Mouse (Mus musculus) erythroblast, embryonic 14.5 days (primary cell): Measurements from ENCODE around the gene Stat2.

Source experiments
- GATA1 ChIP-seq: IDR thresholded peaks from 2 replicates; pipeline ENCODE4 v1.6.1; 2012; ENCODE audit warnings: low read length, inconsistent platforms, mixed read lengths
- TAL1 ChIP-seq: IDR thresholded peaks from 3 replicates; pipeline ENCODE4 v1.6.1; 2012; ENCODE audit warnings: low read length, inconsistent platforms, mixed read lengths

DNA sequence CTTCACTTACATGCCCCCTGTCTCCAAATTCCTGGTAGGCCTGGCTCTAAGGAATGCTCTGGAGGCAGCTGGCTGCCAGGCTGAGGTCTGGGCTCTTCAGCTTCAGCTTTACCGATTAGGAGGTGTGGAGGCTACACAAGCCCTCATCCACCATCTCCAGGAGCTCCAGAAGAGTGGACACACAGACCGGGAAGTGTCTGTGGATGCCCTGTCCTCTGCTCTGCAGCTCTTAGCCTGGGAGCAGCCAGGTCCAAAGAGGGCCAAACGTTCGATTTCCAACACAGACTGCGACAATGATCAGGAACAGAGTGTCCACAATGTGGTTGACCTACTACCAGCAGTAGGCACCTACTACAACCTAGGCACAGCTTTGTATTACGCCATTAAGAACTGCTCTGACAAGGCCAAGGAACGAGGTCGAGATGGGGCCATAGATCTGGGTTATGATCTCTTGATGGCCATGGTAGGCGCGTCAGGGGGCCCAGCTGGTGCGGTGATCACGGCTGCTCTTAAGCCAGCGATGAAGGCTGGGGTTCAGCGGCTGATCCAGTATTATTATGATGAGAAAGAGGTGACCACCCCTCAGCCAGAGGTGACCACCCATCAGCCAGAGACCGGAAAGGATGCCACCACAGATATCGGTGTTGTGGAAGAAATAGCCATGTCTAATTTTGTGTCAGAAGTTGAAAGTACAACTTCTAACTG, 1.0 kb upstream of the Stat2 start:
- TF ChIP-seq TAL1 (no peak), GATA1 (no peak)
